ENCODE assay signal across 12 mouse cellular contexts in genomic region chr6:101263544-101263943, GRCm38 (mm10).
DNase-seq lines count a peak whose midpoint lies in the region; ATAC-seq and TF ChIP-seq lines count a peak whose summit lies in the region.
"Had no signal": no experiment of that assay in that cellular context is flagged by ENCODE, and none has a peak within 500 bp of the region (broad histone marks: within the 10 kb centered on the region; RNA-seq: fewer than 3 reads in every experiment).

No protein-coding gene starts in this region.

- WGBS in hindbrain, embryonic 13.5 days: 5% methylated on average over 4 of the region's 4 CpGs
- WGBS in midbrain, embryonic 15.5 days: 9% methylated on average over 4 of the region's 4 CpGs
- WGBS in lung, postnatal 0 days: 63% methylated on average over 4 of the region's 4 CpGs
- WGBS in heart, embryonic 10.5 days: 45% methylated on average over 4 of the region's 4 CpGs

- no peak overlapping the region for H3K4me2 ChIP-seq in hindbrain, embryonic 13.5 days
- H3K4me2 ChIP-seq in midbrain, embryonic 15.5 days: no peak overlapping the region
- no peak overlapping the region for H3K4me2 ChIP-seq in lung, postnatal 0 days (replicated peaks; ENCODE audit: low read depth, low read length)

- H3K9ac ChIP-seq in hindbrain, embryonic 13.5 days: no peak overlapping the region
- H3K9ac ChIP-seq in midbrain, embryonic 15.5 days: no peak overlapping the region
- H3K9ac ChIP-seq in lung, postnatal 0 days (replicated peaks; ENCODE audit: low read depth): no peak overlapping the region

- no peak overlapping the region for H3K27ac ChIP-seq in hindbrain, embryonic 13.5 days
- no peak overlapping the region for H3K27ac ChIP-seq in midbrain, embryonic 15.5 days
- H3K27ac ChIP-seq in lung, postnatal 0 days (ENCODE audit: low read length): no peak overlapping the region
- no peak overlapping the region for H3K27ac ChIP-seq in heart, embryonic 10.5 days
- H3K27ac ChIP-seq: heart, adult 2 months had no signal

- no peaks in the 10 kb centered on the region for H3K36me3 ChIP-seq in hindbrain, embryonic 13.5 days
- no peaks in the 10 kb centered on the region for H3K36me3 ChIP-seq in midbrain, embryonic 15.5 days (replicated peaks)
- no peaks in the 10 kb centered on the region for H3K36me3 ChIP-seq in lung, postnatal 0 days (ENCODE audit: insufficient read depth, low read length)
- no peaks in the 10 kb centered on the region for H3K36me3 ChIP-seq in heart, embryonic 10.5 days

- H3K9me3 ChIP-seq in hindbrain, embryonic 13.5 days: no peaks in the 10 kb centered on the region
- H3K9me3 ChIP-seq in midbrain, embryonic 15.5 days: no peaks in the 10 kb centered on the region
- no peaks in the 10 kb centered on the region for H3K9me3 ChIP-seq in lung, postnatal 0 days (ENCODE audit: low read length)
- H3K9me3 ChIP-seq in heart, embryonic 10.5 days: no peaks in the 10 kb centered on the region
- H3K9me3 ChIP-seq: megakaryocyte, embryonic 14.5 days had no signal

- no peak for TF ChIP-seq EP300 in lung, postnatal 0 days (IDR thresholded peaks at IDR 0.05)

- no peak for TF ChIP-seq POLR2A in brain, embryonic 14.5 days (IDR thresholded peaks at IDR 0.05; ENCODE audit: borderline replicate concordance, extremely low read depth, insufficient read depth, insufficient read length, poor library complexity, severe bottlenecking)

- peak; percentile 16 for DNase-seq in ES-CJ7 (ENCODE audit: low read depth, low spot score)
- DNase-seq in brain, embryonic 14.5 days (ENCODE audit: low read depth): peak; percentile 76
- no peak for DNase-seq in lung, postnatal 0 days (ENCODE audit: low spot score)
- DNase-seq in heart, embryonic 10.5 days (ENCODE audit: low spot score): no peak
- DNase-seq in adrenal gland, postnatal 14 days: no peak
- DNase-seq: cerebellum, adult 9-10 months; heart, adult 2 months; kidney, postnatal 4 days; lung, adult 18-20 months had no signal

- peak; percentile 40; the same call in 1 of the 2 replicates for ATAC-seq in hindbrain, embryonic 13.5 days (ENCODE audit: low FRiP score)
- peak; percentile 46 for ATAC-seq in midbrain, embryonic 15.5 days (replicated peaks)
- ATAC-seq in lung, postnatal 0 days: no peak

- peaks cover 12% of the 10 kb centered on the region; the same call in 1 of the 2 replicates for H3K27me3 ChIP-seq in hindbrain, embryonic 13.5 days
- 0 out of 2 replicates have a peak, but pooled peaks cover 9% of the 10 kb centered on the region for H3K27me3 ChIP-seq in midbrain, embryonic 15.5 days (replicated peaks)
- no peaks in the 10 kb centered on the region for H3K27me3 ChIP-seq in lung, postnatal 0 days (replicated peaks; ENCODE audit: insufficient read depth, low read length)
- H3K27me3 ChIP-seq in heart, embryonic 10.5 days (ENCODE audit: insufficient read depth, poor library complexity, severe bottlenecking): no peaks in the 10 kb centered on the region
- H3K27me3 ChIP-seq: megakaryocyte, embryonic 14.5 days had no signal

- H3K4me1 ChIP-seq in hindbrain, embryonic 13.5 days (replicated peaks): peaks cover 30% of the 10 kb centered on the region
- peaks cover 5% of the 10 kb centered on the region for H3K4me1 ChIP-seq in midbrain, embryonic 15.5 days
- H3K4me1 ChIP-seq in lung, postnatal 0 days (ENCODE audit: insufficient read depth, low read depth, low read length): no peaks in the 10 kb centered on the region; the same call in 1 of the 2 replicates
- peaks cover 35% of the 10 kb centered on the region for H3K4me1 ChIP-seq in heart, embryonic 10.5 days
- H3K4me1 ChIP-seq: megakaryocyte, embryonic 14.5 days had no signal

- no peak overlapping the region for H3K4me3 ChIP-seq in hindbrain, embryonic 13.5 days
- no peak overlapping the region for H3K4me3 ChIP-seq in midbrain, embryonic 15.5 days
- no peak overlapping the region for H3K4me3 ChIP-seq in lung, postnatal 0 days (ENCODE audit: low read depth, low read length)
- H3K4me3 ChIP-seq in heart, embryonic 10.5 days: no peak overlapping the region
- H3K4me3 ChIP-seq: heart, adult 2 months; megakaryocyte, embryonic 14.5 days had no signal

- no peak for TF ChIP-seq CTCF in brain, embryonic 14.5 days (IDR thresholded peaks at IDR 0.05; ENCODE audit: borderline replicate concordance, extremely low read depth, insufficient read depth, insufficient read length)
- no peak for TF ChIP-seq CTCF in lung, postnatal 0 days (IDR thresholded peaks at IDR 0.05)

Comparison
In these comparisons a context has a peak if more than half of its experiments do, and no peak if none do; other contexts are left out.
1. DNase-seq: peak in ES-CJ7 (single experiment) and brain, embryonic 14.5 days (single experiment); none in lung, postnatal 0 days (single experiment), heart, embryonic 10.5 days (single experiment) and adrenal gland, postnatal 14 days (single experiment).